Mouse (Mus musculus) midbrain, postnatal 0 days (tissue): Measurements from ENCODE around the gene Entpd2. TPM values are rescaled to one million over a fixed set of nuclear protein-coding genes. Genes with fewer than 3 reads are reported as not detected.

Experiments
- ATAC-seq: fragments of 200-750 bp; cut with Nextera tagmentation; 2 replicates; pipeline ENCODE4 v1.8.0; 2017; ENCODE audit warnings: moderate number of reproducible peaks, mild to moderate bottlenecking, moderate TSS enrichment, moderate library complexity; ENCODE audit not compliant: low FRiP score
- DNase-seq: peaks from one replicate; pipeline ENCODE4 v3.0.0-alpha.2; 2015; ENCODE audit warnings: low spot score
- H3K27ac ChIP-seq: fragments of 300-500 bp; sonication (generic); 2 replicates; pipeline ENCODE4 v1.5.1; 2014; ENCODE audit warnings: low read depth, mild to moderate bottlenecking, low read length, mixed read lengths
- H3K27me3 ChIP-seq: fragments of 300-500 bp; sonication (generic); 2 replicates; pipeline ENCODE4 v1.6.1; 2014; ENCODE audit warnings: low read length, control low read depth, mixed read lengths; ENCODE audit not compliant: insufficient read depth
- H3K36me3 ChIP-seq: fragments of 300-500 bp; sonication (generic); 2 replicates; pipeline ENCODE4 v1.6.1; 2014; ENCODE audit warnings: low read length, control low read depth, mixed read lengths; ENCODE audit not compliant: insufficient read depth
- H3K4me1 ChIP-seq: fragments of 300-500 bp; sonication (generic); 2 replicates; pipeline ENCODE4 v1.6.1; 2014; ENCODE audit warnings: mild to moderate bottlenecking, control low read depth, antibody characterized with exemption, low read length, mixed read lengths; ENCODE audit not compliant: insufficient read depth
- H3K4me2 ChIP-seq: fragments of 300-500 bp; sonication (generic); 2 replicates; pipeline ENCODE4 v1.6.1; 2014; ENCODE audit warnings: low read depth, mild to moderate bottlenecking, low read length, mixed read lengths; ENCODE audit not compliant: poor library complexity, severe bottlenecking
- H3K4me3 ChIP-seq: fragments of 300-500 bp; sonication (generic); 2 replicates; pipeline ENCODE4 v1.5.1; 2014; ENCODE audit warnings: low read depth, mild to moderate bottlenecking, low read length, moderate library complexity
- H3K9ac ChIP-seq: fragments of 300-500 bp; sonication (generic); replicated peaks from 2 replicates; pipeline ENCODE4 v1.6.1; 2014; ENCODE audit warnings: mild to moderate bottlenecking, low read length, moderate library complexity, mixed read lengths; ENCODE audit not compliant: poor library complexity, severe bottlenecking
- H3K9me3 ChIP-seq: fragments of 300-500 bp; sonication (generic); 2 replicates; pipeline ENCODE4 v1.6.1; 2016; ENCODE audit warnings: low read length, control low read depth
- CTCF ChIP-seq: IDR thresholded peaks from 2 replicates; pipeline ENCODE4 v1.5.1; 2016; ENCODE audit warnings: antibody characterized with exemption, mild to moderate bottlenecking
- WGBS: fragments of 180-500 bp; shearing (Covaris S2); extraction: QIAGEN DNeasy Blood & Tissue Kit; methylation state at CpG from one replicate; pipeline ENCODE4 v1.1.7; 2014; 5-methylcytosine and 5-hydroxymethylcytosine counted together
- polyA plus RNA-seq: library from polyadenylated mRNA; unstranded; fragments of >200 nt; fragmentation: Nextera tagmentation; extraction: Ambion mirVana; gene quantifications from 2 replicates; pipeline ENCODE4 v1.2.1, GENCODE M21; 2015
- total RNA-seq: library from RNA; depleted of rRNA; stranded (reverse); fragments of >200 nt; gene quantifications from 2 replicates; pipeline ENCODE4 v1.2.3, GENCODE M21; 2014

Gene Entpd2
- total and polyA plus RNA-seq, 2 experiments from 2014 or later: 4.4 to 10.6 TPM

DNA sequence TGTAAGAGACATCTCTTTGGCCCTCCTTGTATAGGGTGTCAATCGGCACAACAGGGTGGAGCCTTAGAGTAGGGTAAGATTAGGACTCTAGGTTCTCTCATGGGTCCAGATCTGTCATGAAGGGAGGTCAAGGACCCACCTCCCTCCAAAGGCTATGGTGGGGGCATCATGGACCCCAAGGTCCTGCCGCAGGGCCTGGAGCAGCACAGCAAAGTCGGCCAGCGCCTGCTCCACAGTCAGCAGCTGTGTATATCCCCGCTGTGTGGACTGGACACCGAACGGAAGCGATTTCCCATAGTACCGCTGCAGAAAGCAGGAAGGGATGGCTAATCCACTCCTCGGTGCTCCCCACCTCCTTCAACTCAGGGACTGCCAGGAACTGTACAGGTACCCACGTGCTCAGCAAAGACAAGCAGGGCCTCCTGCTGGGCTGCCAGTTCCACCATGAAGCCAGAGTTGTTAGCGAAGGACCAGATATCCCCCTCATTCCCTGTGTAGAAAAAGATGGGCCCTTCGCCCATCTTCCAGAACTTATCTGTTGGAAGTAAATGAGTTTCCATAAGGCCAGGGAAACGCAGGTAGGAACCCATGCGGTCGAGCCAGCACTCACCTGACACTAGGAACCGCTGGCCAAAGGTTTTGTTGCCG, 40.1 kb upstream of the Entpd2 start:
- H3K27me3 ChIP-seq: no peaks in the 10 kb centered on the region
- DNase-seq: no peak
- ATAC-seq: no peak
- no peak for TF ChIP-seq CTCF
- peaks cover 20% of the 10 kb centered on the region for H3K36me3 ChIP-seq
- H3K9ac ChIP-seq: peak overlapping the region; percentile 62
- H3K27ac ChIP-seq: no peak overlapping the region
- H3K4me3 ChIP-seq: peak overlapping the region; percentile 46
- H3K4me2 ChIP-seq: peak overlapping the region; percentile 92
- peaks cover 14% of the 10 kb centered on the region; the same call in 1 of the 2 replicates for H3K4me1 ChIP-seq
- no peaks in the 10 kb centered on the region for H3K9me3 ChIP-seq
- WGBS: 40% methylated on average over 18 of the region's 18 CpGs

- DNase-seq (peak; percentile 89), ATAC-seq (peak; percentile 79)
- Histone ChIP-seq H3K4me2 (peak within 1 kb of the TSS; percentile 92), H3K27me3 (no peaks in the 10 kb centered on the region), H3K9ac (peak within 1 kb of the TSS; percentile 62), H3K9me3 (no peaks in the 10 kb centered on the region), H3K36me3 (peaks cover 11% of the 10 kb centered on the region), H3K27ac (no peak within 1 kb of the TSS), H3K4me1 (peaks cover 14% of the 10 kb centered on the region; the same call in 1 of the 2 replicates), H3K4me3 (peak within 1 kb of the TSS; percentile 46)
- 3% methylated on average over 13 of the region's 13 CpGs for WGBS
- no peak for TF ChIP-seq CTCF
Measured at GRCm38 (mm10) chr2:25356208-25357079, 39.2 kb upstream of the Entpd2 start, which contains the start of gene Dpp7. Gene Dpp7 (minus strand): TSS chr2:25356359.

DNA sequence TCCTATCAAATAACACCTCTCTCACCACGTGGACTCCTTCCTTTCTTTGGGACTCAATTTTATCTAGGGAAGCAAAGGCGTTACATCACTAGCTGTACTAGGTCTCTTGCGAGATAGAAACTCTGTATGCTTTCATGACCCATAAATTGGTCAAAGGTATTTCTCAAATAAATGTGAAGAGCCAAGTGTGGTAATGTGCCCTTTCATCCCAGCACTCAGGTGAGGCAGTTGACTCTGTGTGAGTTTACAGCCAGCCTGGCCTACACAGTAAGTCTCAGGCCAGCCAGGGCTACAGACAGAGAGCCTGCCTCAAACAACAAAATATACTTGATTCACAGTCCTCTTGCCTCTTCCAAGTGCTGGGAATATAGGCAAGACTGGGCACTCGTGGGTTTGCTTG, 35.8 kb upstream of the Entpd2 start:
- 82% methylated on average over 4 of the region's 4 CpGs for WGBS
- DNase-seq (no peak), ATAC-seq (no peak)
- Histone ChIP-seq H3K9ac (no peak overlapping the region), H3K27me3 (peaks cover 14% of the 10 kb centered on the region), H3K4me3 (no peak overlapping the region), H3K27ac (no peak overlapping the region), H3K4me2 (no peak overlapping the region), H3K9me3 (no peaks in the 10 kb centered on the region), H3K36me3 (no peaks in the 10 kb centered on the region), H3K4me1 (peaks cover 13% of the 10 kb centered on the region; the same call in 1 of the 2 replicates)
- no peak for TF ChIP-seq CTCF

DNA sequence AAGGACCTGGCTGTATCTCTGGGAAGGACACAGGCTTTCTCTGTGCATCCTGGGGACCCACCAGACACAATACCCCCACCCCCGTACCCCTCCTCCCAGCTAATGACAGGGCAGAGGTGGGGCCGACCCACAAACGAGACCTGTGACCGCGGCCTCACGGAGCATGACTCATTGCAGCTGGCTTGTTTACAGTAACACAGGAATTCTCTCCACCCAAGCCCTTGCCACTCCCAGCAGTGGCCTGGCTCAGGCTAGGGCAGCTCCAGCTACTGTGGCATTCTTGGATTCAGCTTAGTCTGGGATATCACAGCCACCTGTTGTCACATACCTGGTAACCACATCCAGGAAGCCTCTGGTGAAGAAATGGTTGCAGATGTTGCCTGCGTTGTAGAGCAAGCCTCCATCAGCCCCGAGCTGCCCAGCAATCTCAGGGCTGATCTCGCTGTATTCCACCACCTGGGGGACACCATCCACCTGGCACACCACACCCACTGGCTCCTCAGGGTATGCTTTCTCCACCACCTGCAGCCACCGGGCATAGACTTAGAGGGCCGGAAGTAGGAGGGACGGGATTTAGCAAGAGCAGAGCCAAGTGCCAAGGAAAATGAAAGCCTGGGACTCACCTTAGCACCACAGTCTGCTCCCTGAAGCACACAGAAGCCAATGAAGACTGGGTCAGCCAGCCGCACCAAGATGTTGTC, 32.0 kb upstream of the Entpd2 start:
- DNase-seq (no peak), ATAC-seq (no peak)
- H3K27me3 ChIP-seq: peaks cover 20% of the 10 kb centered on the region
- no peak overlapping the region for H3K4me2 ChIP-seq
- H3K27ac ChIP-seq: no peak overlapping the region
- no peaks in the 10 kb centered on the region for H3K36me3 ChIP-seq
- no peak for TF ChIP-seq CTCF
- no peaks in the 10 kb centered on the region for H3K4me1 ChIP-seq
- no peak overlapping the region for H3K4me3 ChIP-seq
- H3K9ac ChIP-seq: no peak overlapping the region
- no peaks in the 10 kb centered on the region for H3K9me3 ChIP-seq
- 71% methylated on average over 13 of the region's 13 CpGs for WGBS

- no peak for DNase-seq
- Histone ChIP-seq H3K4me3 (0 out of 2 replicates have a peak overlapping the region, but pooled peaks have one; percentile 54), H3K27ac (no peak overlapping the region), H3K4me1 (no peaks in the 10 kb centered on the region), H3K36me3 (no peaks in the 10 kb centered on the region), H3K9me3 (no peaks in the 10 kb centered on the region), H3K9ac (no peak overlapping the region), H3K4me2 (peak overlapping the region; percentile 96; the same call in 1 of the 2 replicates), H3K27me3 (peaks cover 20% of the 10 kb centered on the region)
- 87% methylated on average over 4 of the region's 4 CpGs for WGBS
- no peak for ATAC-seq
- TF ChIP-seq CTCF: no peak
Measured at GRCm38 (mm10) chr2:25364313-25364712, 31.4 kb upstream of the Entpd2 start.
